Mouse (Mus musculus): ENCODE results near the gene Rps8.

Gene Rps8

GRCm38 (mm10) chr4:117125348-117125909, 30.6 kb downstream of the Rps8 start, which contains the start of gene Btbd19:
TSS of gene Btbd19 (minus strand) at chr4:117125725.
- DNase-seq (ENCODE audit: low read depth, low spot score): peak; percentile 93

- DNase-seq (ENCODE audit: low read depth, low spot score): peak; percentile 77
These were observed 31.3 kb downstream of the Rps8 start for GRCm38 (mm10) chr4:117124518-117125347.

GRCm38 (mm10) chr4:117124218-117124517, 31.9 kb downstream of the Rps8 start:
- DNase-seq (ENCODE audit: low read depth, low spot score): no peak

DNA sequence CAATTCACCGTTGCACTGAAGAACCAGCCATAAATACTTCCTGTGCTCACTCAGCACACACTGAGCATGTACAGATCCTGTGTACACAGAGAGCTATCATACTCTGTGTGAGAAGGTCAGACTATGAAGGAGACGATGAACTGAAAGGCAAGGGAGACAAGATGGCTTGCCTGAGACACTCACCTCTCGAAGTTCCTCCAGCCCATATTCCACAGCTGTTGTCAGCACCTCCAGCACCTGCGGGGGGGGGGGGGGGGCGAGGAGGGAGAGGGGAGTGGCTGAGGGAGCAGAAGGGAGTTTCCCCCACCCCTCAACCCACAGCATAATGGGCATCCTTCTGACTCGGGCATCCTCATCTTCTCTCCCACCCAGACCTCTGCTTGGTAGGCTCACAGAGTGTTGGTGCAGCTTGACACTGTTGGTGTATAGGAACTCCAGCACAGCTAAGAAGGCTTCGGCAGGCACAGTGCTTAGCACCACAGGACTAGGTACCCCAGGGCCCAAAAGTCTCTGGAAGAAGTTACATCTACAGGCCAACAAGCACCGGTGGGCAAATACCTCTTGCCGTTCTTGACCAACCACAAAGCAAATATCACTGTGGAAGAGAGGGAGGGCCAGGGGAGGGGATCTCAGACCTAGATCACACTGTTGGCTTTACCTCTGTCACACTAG, 32.4 kb downstream of the Rps8 start:
- DNase-seq (ENCODE audit: low read depth, low spot score): no peak

DNA sequence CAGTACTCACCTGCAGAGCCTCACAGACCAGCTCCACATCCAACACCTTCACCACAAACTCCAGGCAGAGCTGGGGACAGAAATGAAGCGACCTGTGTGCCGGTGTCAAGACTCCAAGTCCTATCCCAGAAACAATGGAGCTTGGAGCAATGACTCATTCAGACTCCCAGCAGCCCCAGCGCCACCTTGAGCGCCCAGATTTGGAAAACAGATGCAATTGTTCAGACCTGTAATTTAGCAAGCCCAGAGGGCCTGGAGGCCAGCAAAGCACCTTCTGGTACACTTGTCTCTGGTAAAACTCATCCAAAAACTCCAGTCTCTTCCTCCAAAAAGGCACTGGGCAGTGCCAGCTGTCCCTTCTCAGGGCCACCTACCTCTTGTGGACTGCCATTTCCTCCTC, 33.8 kb downstream of the Rps8 start:
- no peak for DNase-seq (ENCODE audit: low read depth, low spot score)

DNA sequence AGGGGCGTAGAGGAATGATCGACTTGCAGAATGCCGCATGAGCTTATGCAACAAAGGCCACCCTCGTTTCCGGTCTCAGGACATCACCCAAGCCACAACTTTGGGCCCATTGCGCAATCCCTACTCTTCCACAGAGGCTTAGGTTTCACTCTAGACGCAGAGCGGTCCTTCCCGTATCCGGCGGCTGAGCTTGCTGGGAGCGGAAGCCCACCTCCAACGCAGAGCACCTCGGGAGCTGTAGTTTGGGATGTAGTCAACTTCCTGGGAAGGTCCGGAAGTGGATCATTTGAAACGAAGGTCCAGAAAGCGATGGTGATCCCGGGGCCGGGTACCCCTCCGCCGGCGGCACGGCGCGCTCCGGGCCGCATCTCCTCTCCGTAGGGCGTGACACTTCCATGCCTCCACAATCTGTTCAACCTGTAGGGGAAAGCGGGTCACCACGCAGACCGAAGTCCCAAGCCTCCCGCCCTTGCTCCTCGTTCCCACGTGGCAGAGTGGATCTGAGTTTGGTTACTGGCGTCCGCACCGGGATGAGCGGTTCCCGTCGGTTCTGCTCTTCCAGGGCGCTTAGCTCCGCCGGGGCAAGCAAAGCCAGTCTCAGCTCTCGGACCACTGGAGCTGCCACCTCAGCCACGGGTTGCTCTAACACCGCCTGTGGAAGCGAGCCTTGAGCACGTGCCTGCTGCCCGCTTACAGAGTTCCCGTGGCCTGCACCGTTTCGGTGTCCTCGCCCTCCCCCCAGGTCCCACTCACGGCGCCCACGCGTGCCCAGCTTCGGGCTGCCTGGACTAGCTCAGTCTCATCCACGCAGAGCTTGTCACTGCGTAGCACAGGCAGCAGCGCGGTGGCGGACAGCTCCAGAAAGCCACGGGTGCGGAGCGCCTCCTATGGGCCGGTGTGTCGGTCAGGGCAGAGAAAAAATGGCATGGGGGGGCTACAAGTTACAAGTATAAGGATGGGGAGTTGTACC, 35.3 kb downstream of the Rps8 start:
- DNase-seq (ENCODE audit: low read depth, low spot score): peak; percentile 99

GRCm38 (mm10) chr4:117120052-117120444, 36.0 kb downstream of the Rps8 start:
- no peak for DNase-seq (ENCODE audit: low read depth, low spot score)

GRCm38 (mm10) chr4:117119636-117120035, 36.4 kb downstream of the Rps8 start:
- DNase-seq (ENCODE audit: low read depth, low spot score): no peak

- DNase-seq (ENCODE audit: low read depth, low spot score): no peak
These were observed 38.1 kb downstream of the Rps8 start for GRCm38 (mm10) chr4:117117931-117118330.

DNA sequence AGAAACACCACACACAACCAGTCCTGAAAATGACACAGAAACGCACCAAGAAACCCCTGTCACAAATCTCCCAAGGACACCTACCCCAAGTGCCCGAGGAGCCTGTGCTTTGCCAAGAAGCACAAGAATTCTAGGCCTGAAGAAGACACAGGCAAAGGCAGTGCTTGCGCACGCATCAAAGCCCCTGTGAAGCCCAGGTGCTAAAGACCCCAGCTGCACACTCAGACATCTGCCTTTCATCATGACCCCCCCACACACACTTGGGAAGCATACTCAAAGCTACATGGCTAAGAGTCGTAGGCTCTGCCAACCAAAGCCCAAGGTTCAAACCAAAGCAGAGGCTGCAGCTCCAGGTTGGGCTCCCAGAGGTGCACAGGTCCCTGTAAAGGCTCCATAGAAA, 40.5 kb downstream of the Rps8 start:
- no peak for DNase-seq (ENCODE audit: low read depth, low spot score)

- DNase-seq (ENCODE audit: low read depth, low spot score): peak; percentile 75
These were observed 42.8 kb downstream of the Rps8 start for GRCm38 (mm10) chr4:117113237-117113636.

DNA sequence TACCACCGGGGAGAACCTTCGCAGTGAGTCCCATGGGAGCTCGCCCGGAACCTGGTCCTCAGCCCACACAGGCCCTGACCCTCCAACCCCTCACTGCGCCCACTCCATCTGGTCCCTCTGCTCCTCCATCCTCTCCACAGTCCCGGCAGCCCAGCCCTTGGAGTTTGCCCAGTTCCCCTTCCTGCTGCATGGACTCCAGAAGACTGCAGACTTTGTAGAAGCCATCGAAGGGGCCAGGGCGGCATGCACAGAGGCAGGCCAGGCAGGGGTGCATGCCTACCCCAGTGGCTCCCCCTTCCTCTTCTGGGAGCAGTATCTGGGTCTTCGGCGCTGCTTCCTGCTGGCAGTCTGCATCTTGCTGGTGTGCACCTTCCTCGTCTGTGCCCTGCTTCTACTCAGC, 45.1 kb downstream of the Rps8 start:
- no peak for DNase-seq (ENCODE audit: low read depth, low spot score)

DNA sequence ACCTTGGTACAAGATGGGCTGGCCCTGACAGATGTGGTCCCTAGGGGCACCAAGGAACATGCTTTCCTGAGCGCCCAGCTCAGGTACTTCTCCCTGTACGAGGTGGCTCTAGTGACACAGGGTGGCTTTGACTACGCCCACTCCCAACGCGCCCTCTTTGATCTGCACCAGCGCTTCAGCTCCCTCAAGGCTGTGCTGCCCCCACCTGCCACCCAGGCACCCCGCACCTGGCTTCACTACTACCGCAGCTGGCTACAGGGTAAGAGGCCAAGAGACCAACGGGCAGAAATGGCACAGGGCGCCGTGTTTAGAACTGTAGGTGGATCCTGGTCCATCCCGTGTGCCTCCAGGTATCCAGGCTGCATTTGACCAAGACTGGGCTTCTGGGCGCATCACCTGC, 45.8 kb downstream of the Rps8 start:
- DNase-seq (ENCODE audit: low read depth, low spot score): no peak

DNA sequence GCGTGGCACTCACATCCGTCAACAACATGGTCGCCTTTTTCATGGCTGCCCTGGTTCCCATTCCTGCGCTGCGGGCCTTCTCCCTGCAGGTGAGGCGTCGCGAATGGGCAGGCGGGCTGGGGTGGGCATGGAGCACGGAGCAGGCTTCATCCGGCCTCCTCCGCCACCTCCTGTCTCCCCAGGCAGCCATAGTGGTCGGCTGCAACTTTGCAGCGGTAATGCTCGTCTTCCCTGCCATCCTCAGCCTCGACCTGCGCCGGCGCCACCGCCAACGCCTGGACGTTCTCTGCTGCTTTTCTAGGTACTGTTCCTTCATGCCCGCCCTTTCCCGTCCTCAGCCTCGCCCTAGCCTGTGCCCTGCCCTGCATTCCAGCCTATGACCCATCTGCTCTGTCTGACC, 46.7 kb downstream of the Rps8 start:
- DNase-seq (ENCODE audit: low read depth, low spot score): no peak

DNA sequence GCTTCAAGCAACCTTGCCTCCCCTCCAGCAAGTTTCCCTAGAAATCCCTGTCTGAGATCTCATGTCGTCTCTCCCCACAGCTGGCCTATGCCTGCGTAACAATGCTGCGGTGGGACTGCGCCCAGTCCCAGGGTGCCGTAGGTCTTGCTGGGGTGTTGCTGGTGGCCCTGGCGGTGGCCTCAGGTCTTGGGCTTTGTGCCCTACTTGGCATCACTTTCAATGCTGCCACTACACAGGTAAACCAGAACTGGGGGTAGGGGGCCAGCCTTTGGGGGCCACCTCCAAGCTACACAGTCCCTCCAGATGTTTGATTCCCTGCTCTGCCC, 47.6 kb downstream of the Rps8 start:
- DNase-seq (ENCODE audit: low read depth, low spot score): no peak

GRCm38 (mm10) chr4:117107813-117108523, 48.1 kb downstream of the Rps8 start:
- DNase-seq (ENCODE audit: low read depth, low spot score): no peak

GRCm38 (mm10) chr4:117105127-117105526, 50.9 kb downstream of the Rps8 start:
- DNase-seq (ENCODE audit: low read depth, low spot score): no peak

- peak; percentile 63 for DNase-seq (ENCODE audit: low read depth, low spot score)
These were observed 51.4 kb downstream of the Rps8 start for GRCm38 (mm10) chr4:117104672-117105071.

Data from R1 (cell line).